Mouse (Mus musculus) layer of hippocampus, postnatal 25 days (tissue): ENCODE data around the gene Olfr170. TPM values are rescaled to one million over a fixed set of nuclear protein-coding genes. Genes with fewer than 3 reads are reported as not detected.
"Not testable (repeated sequence)": the region's sequence is repeated elsewhere in the genome, so short reads cannot be mapped to it uniquely, and the experiment has no call there.

Source experiments
- DNase-seq, 2 experiments: peaks; one replicate each; pipeline ENCODE4 v3.0.0; 2022; ENCODE audit warnings: mixed read lengths in 2 of 2, low spot score in 1 of 2; ENCODE audit errors: extremely low spot score in 1 of 2
- total RNA-seq, 2 experiments: library from RNA; stranded (reverse); gene quantifications; 2 replicates each; pipeline ENCODE4 v1.2.3; 2021

The Olfr170 gene
- not detected for total RNA-seq

DNA sequence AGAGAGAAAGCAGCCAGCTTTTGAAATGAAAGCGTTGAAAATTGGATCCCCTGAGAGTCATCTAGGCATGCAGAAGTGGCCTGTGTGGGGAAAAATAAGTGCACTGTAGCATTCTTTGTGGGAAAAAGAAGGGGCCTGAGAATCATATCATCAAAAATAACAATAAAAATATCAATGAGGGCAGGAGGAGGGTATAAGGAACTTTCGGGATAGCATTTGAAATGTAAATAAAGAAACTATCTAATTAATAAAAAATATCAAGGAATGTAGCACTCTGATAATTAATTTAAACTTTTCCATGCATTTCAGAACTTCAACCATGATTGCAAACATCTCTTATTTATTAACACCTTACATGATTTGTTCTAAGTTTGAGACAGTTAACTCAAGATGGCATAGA lies at the start of gene Olfr170:
TSS of gene Olfr170 (minus strand) at position 101 of the 400 bp plus-strand sequence.
- DNase-seq, result not testable (repeated sequence)

DNA sequence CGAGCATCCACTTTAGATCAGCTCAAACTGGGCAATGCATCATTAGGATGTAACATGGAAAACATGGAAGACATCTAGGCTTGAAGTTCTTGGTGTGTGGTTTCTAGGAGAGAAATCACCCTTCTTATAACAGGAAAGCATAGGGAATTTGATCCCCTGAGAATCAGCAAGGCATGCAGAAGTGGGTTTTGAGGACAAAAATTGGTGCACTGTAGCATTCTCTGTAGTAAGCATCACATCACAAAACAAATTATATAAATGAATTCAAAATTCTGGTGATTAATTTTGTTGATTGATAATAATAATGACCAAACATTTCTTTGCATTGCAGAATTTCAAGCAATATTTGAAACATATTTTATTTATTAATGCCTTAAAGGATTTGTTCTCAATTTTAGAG lies 18.1 kb upstream of the Olfr170 start, which contains the start of gene Olfr171:
TSS of gene Olfr171 (minus strand) at position 101 of the 400 bp plus-strand sequence.
- DNase-seq, result no peak

DNA sequence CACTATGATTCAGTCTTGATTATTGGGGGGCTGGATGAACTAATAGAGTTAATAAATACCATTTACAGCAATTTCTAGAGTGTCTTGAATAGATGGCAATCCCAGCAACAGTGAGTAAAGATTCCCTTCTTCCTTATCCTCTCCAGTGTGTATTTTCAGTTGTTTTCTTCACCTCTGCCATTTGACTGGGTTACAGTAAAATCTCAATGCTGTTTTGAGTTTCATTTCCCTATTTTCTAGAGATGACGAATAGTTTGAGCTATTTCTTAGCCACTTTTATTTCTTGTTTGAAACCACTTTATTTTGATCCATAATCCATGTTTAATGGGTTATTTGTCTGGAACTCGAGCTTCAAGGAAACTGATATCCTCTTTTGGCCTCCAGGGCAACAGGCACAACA lies 8.5 kb downstream of the Olfr170 start:
- no peak for DNase-seq

DNA sequence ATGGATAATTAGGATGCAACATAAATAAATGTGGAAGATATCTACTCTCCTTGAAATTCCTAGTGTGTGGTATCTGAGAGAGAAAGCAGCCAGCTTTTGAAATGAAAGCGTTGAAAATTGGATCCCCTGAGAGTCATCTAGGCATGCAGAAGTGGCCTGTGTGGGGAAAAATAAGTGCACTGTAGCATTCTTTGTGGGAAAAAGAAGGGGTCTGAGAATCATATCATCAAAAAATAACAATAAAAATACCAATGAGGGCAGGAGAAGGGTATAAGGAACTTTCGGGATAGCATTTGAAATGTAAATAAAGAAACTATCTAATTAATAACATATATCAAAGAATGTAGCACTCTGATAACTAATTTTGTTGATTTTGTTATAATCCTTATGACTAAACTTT lies 40.0 kb downstream of the Olfr170 start, which contains the start of gene Olfr169:
TSS of gene Olfr169 (minus strand) at position 101 of the 400 bp plus-strand sequence.
- DNase-seq, result not testable (repeated sequence)

Other genes starting within 250 kb of the Olfr170 start
- not detected for gene Olfr165, start 188.7 kb downstream of the Olfr170 start, total RNA-seq
- gene Olfr166, start 128.2 kb downstream of the Olfr170 start, total RNA-seq, result not detected
- not detected for gene Olfr167, start 89.6 kb downstream of the Olfr170 start, total RNA-seq
- not detected for gene Olfr168, start 76.3 kb downstream of the Olfr170 start, total RNA-seq
- not detected for gene Olfr169, start 40.1 kb downstream of the Olfr170 start, total RNA-seq
- not detected for gene Olfr171, start 18.0 kb upstream of the Olfr170 start, total RNA-seq
- gene Lamp3, start 94.5 kb upstream of the Olfr170 start, total RNA-seq, result under 1 TPM in 1 of 2 experiments, not detected in 1; 0.15 TPM
- 1 to 10 TPM in 1 of 2 experiments, under 1 TPM in 1; 0.91 to 1.1 TPM for gene B3gnt5, start 148.3 kb upstream of the Olfr170 start, total RNA-seq